Mouse (Mus musculus): Measurements from ENCODE around the gene Ndufb6. TPM values are rescaled to one million over a fixed set of nuclear protein-coding genes. Genes with fewer than 3 reads are reported as not detected.
A peak's percentile ranks its signal among the peaks of the same experiment; 100 is the strongest.
"Not testable (repeated sequence)": the region's sequence is repeated elsewhere in the genome, so short reads cannot be mapped to it uniquely, and the experiment has no call there.

The Ndufb6 gene
- polyA plus RNA-seq, 1 experiment from 2014 or later = 580 TPM

- H3K4me3 ChIP-seq (ENCODE audit: low read length) = peak overlapping the region; percentile 15
- no peak overlapping the region for H3K27ac ChIP-seq (ENCODE audit: low read length)
- H3K4me1 ChIP-seq (ENCODE audit: control insufficient read depth, insufficient read depth, low read length) = peaks cover 4% of the 10 kb centered on the region
- H3K9ac ChIP-seq (ENCODE audit: low read length) = no peak overlapping the region
- 0 out of 2 replicates have a peak, but pooled peaks have one; percentile 41 for ATAC-seq (replicated peaks; ENCODE audit: extremely low read depth, insufficient read depth, low FRiP score)
- H3K36me3 ChIP-seq (ENCODE audit: control insufficient read depth, insufficient read depth) = no peaks in the 10 kb centered on the region
- H3K9me3 ChIP-seq (replicated peaks; ENCODE audit: control insufficient read depth, low read length) = 0 out of 2 replicates have a peak, but pooled peaks cover 2% of the 10 kb centered on the region
- 9% methylated on average over 16 of the region's 16 CpGs for WGBS
- peak overlapping the region; percentile 54; the same call in 1 of the 2 replicates for H3K4me2 ChIP-seq (ENCODE audit: low read depth, low read length)
- no peaks in the 10 kb centered on the region for H3K27me3 ChIP-seq (ENCODE audit: control insufficient read depth, insufficient read depth, low read length)
Observed at GRCm38 (mm10) chr4:40301076-40301789, 22.0 kb upstream of the Ndufb6 start.

GRCm38 (mm10) chr4:40299169-40299568 is 19.9 kb upstream of the Ndufb6 start:
- 30% methylated on average over 5 of the region's 5 CpGs for WGBS
- H3K4me2 ChIP-seq (ENCODE audit: low read depth, low read length) = no peak overlapping the region

GRCm38 (mm10) chr4:40291511-40291910 is 12.3 kb upstream of the Ndufb6 start:
- H3K36me3 ChIP-seq (ENCODE audit: control insufficient read depth, insufficient read depth); H3K4me2 ChIP-seq (ENCODE audit: low read depth, low read length); H3K4me1 ChIP-seq (ENCODE audit: control insufficient read depth, insufficient read depth, low read length); H3K27me3 ChIP-seq (ENCODE audit: control insufficient read depth, insufficient read depth, low read length); H3K27ac ChIP-seq (ENCODE audit: low read length); H3K4me3 ChIP-seq (ENCODE audit: low read length); H3K9ac ChIP-seq (ENCODE audit: low read length); ATAC-seq (replicated peaks; ENCODE audit: extremely low read depth, insufficient read depth, low FRiP score): not testable (repeated sequence)
- H3K9me3 ChIP-seq (replicated peaks; ENCODE audit: control insufficient read depth, low read length) = peaks cover 12% of the 10 kb centered on the region
- WGBS = 82% methylated on average over 11 of the region's 11 CpGs

More at GRCm38 (mm10) chr4:40299169-40299568, 19.9 kb upstream of the Ndufb6 start:
- H3K4me1 ChIP-seq (ENCODE audit: control insufficient read depth, insufficient read depth, low read length) = peaks cover 4% of the 10 kb centered on the region
- H3K27me3 ChIP-seq (ENCODE audit: control insufficient read depth, insufficient read depth, low read length) = no peaks in the 10 kb centered on the region
- no peak for ATAC-seq (replicated peaks; ENCODE audit: extremely low read depth, insufficient read depth, low FRiP score)
- no peak overlapping the region for H3K4me3 ChIP-seq (ENCODE audit: low read length)
- H3K9ac ChIP-seq (ENCODE audit: low read length) = no peak overlapping the region
- H3K9me3 ChIP-seq (replicated peaks; ENCODE audit: control insufficient read depth, low read length) = peaks cover 6% of the 10 kb centered on the region; the same call in 1 of the 2 replicates
- H3K27ac ChIP-seq (ENCODE audit: low read length) = no peak overlapping the region
- no peaks in the 10 kb centered on the region for H3K36me3 ChIP-seq (ENCODE audit: control insufficient read depth, insufficient read depth)

- Histone ChIP-seq H3K4me2 (ENCODE audit: low read depth, low read length) (no peak overlapping the region), H3K4me1 (ENCODE audit: control insufficient read depth, insufficient read depth, low read length) (no peaks in the 10 kb centered on the region), H3K27me3 (ENCODE audit: control insufficient read depth, insufficient read depth, low read length) (no peaks in the 10 kb centered on the region), H3K27ac (ENCODE audit: low read length) (no peak overlapping the region), H3K9ac (ENCODE audit: low read length) (no peak overlapping the region), H3K4me3 (ENCODE audit: low read length) (no peak overlapping the region), H3K9me3 (replicated peaks; ENCODE audit: control insufficient read depth, low read length) (peaks cover 8% of the 10 kb centered on the region), H3K36me3 (ENCODE audit: control insufficient read depth, insufficient read depth) (no peaks in the 10 kb centered on the region)
- 82% methylated on average over 2 of the region's 2 CpGs for WGBS
- ATAC-seq (replicated peaks; ENCODE audit: extremely low read depth, insufficient read depth, low FRiP score) = no peak
Observed at GRCm38 (mm10) chr4:40289046-40289445, 9.8 kb upstream of the Ndufb6 start.

- no peak overlapping the region for H3K9ac ChIP-seq (ENCODE audit: low read length)
- no peak for ATAC-seq (replicated peaks; ENCODE audit: extremely low read depth, insufficient read depth, low FRiP score)
- no peaks in the 10 kb centered on the region for H3K4me1 ChIP-seq (ENCODE audit: control insufficient read depth, insufficient read depth, low read length)
- no peaks in the 10 kb centered on the region for H3K36me3 ChIP-seq (ENCODE audit: control insufficient read depth, insufficient read depth)
- WGBS = 66% methylated on average over 6 of the region's 6 CpGs
- H3K27ac ChIP-seq (ENCODE audit: low read length) = no peak overlapping the region
- no peak overlapping the region for H3K4me3 ChIP-seq (ENCODE audit: low read length)
- no peaks in the 10 kb centered on the region for H3K27me3 ChIP-seq (ENCODE audit: control insufficient read depth, insufficient read depth, low read length)
- H3K4me2 ChIP-seq (ENCODE audit: low read depth, low read length) = no peak overlapping the region
- H3K9me3 ChIP-seq (replicated peaks; ENCODE audit: control insufficient read depth, low read length) = peaks cover 4% of the 10 kb centered on the region; the same call in 1 of the 2 replicates
Observed at GRCm38 (mm10) chr4:40287415-40287814, 8.2 kb upstream of the Ndufb6 start.

GRCm38 (mm10) chr4:40285582-40285981 is 6.4 kb upstream of the Ndufb6 start:
- WGBS = 14% methylated on average over 4 of the region's 4 CpGs
- Histone ChIP-seq H3K9ac (ENCODE audit: low read length) (no peak overlapping the region), H3K27ac (ENCODE audit: low read length) (no peak overlapping the region)

GRCm38 (mm10) chr4:40278880-40279275 is 343 bp downstream of the Ndufb6 start:
- H3K9me3 ChIP-seq (replicated peaks; ENCODE audit: control insufficient read depth, low read length) = no peaks in the 10 kb centered on the region
- H3K4me1 ChIP-seq (ENCODE audit: control insufficient read depth, insufficient read depth, low read length) = peaks cover 12% of the 10 kb centered on the region
- under 1% methylated on average over 21 of the region's 21 CpGs for WGBS
- H3K36me3 ChIP-seq (ENCODE audit: control insufficient read depth, insufficient read depth) = peaks cover 16% of the 10 kb centered on the region; the same call in 1 of the 2 replicates
- no peaks in the 10 kb centered on the region for H3K27me3 ChIP-seq (ENCODE audit: control insufficient read depth, insufficient read depth, low read length)
- peak overlapping the region; percentile 98 for H3K9ac ChIP-seq (ENCODE audit: low read length)
- peak overlapping the region; percentile 78 for H3K4me2 ChIP-seq (ENCODE audit: low read depth, low read length)
- ATAC-seq (replicated peaks; ENCODE audit: extremely low read depth, insufficient read depth, low FRiP score) = peak; percentile 42
- peak overlapping the region; percentile 93 for H3K27ac ChIP-seq (ENCODE audit: low read length)
- peak overlapping the region; percentile 99 for H3K4me3 ChIP-seq (ENCODE audit: low read length)

More at GRCm38 (mm10) chr4:40285582-40285981, 6.4 kb upstream of the Ndufb6 start:
- Histone ChIP-seq H3K4me1 (ENCODE audit: control insufficient read depth, insufficient read depth, low read length) (no peaks in the 10 kb centered on the region), H3K4me2 (ENCODE audit: low read depth, low read length) (no peak overlapping the region), H3K27me3 (ENCODE audit: control insufficient read depth, insufficient read depth, low read length) (no peaks in the 10 kb centered on the region), H3K9me3 (replicated peaks; ENCODE audit: control insufficient read depth, low read length) (peaks cover 3% of the 10 kb centered on the region; the same call in 1 of the 2 replicates), H3K36me3 (ENCODE audit: control insufficient read depth, insufficient read depth) (no peaks in the 10 kb centered on the region), H3K4me3 (ENCODE audit: low read length) (no peak overlapping the region)
- no peak for ATAC-seq (replicated peaks; ENCODE audit: extremely low read depth, insufficient read depth, low FRiP score)

GRCm38 (mm10) chr4:40269430-40270032 is 9.7 kb downstream of the Ndufb6 start, which contains the start of the genes Smim27 and Topors:
Gene Smim27, plus strand, starts transcription at chr4:40269579.
Gene Topors, minus strand, starts transcription at chr4:40269850.
- Histone ChIP-seq H3K4me3 (ENCODE audit: low read length) (peak within 1 kb of the TSS; percentile 81), H3K27me3 (ENCODE audit: control insufficient read depth, insufficient read depth, low read length) (no peaks in the 10 kb centered on the region), H3K27ac (ENCODE audit: low read length) (peak within 1 kb of the TSS; percentile 99), H3K4me1 (ENCODE audit: control insufficient read depth, insufficient read depth, low read length) (peaks cover 27% of the 10 kb centered on the region), H3K9ac (ENCODE audit: low read length) (peak within 1 kb of the TSS; percentile 90), H3K36me3 (ENCODE audit: control insufficient read depth, insufficient read depth) (peaks cover 6% of the 10 kb centered on the region; the same call in 1 of the 2 replicates), H3K9me3 (replicated peaks; ENCODE audit: control insufficient read depth, low read length) (no peaks in the 10 kb centered on the region), H3K4me2 (ENCODE audit: low read depth, low read length) (peak within 1 kb of the TSS; percentile 81)
- under 1% methylated on average over 38 of the region's 38 CpGs for WGBS
- peak; percentile 94 for ATAC-seq (replicated peaks; ENCODE audit: extremely low read depth, insufficient read depth, low FRiP score)

- H3K9ac ChIP-seq (ENCODE audit: low read length) = peak overlapping the region; percentile 90
- peak overlapping the region; percentile 99 for H3K27ac ChIP-seq (ENCODE audit: low read length)
- H3K9me3 ChIP-seq (replicated peaks; ENCODE audit: control insufficient read depth, low read length) = no peaks in the 10 kb centered on the region
- H3K4me1 ChIP-seq (ENCODE audit: control insufficient read depth, insufficient read depth, low read length) = peaks cover 28% of the 10 kb centered on the region
- H3K27me3 ChIP-seq (ENCODE audit: control insufficient read depth, insufficient read depth, low read length) = no peaks in the 10 kb centered on the region
- ATAC-seq (replicated peaks; ENCODE audit: extremely low read depth, insufficient read depth, low FRiP score) = peak; percentile 7; the same call in 1 of the 2 replicates
- H3K36me3 ChIP-seq (ENCODE audit: control insufficient read depth, insufficient read depth) = peaks cover 6% of the 10 kb centered on the region; the same call in 1 of the 2 replicates
- H3K4me2 ChIP-seq (ENCODE audit: low read depth, low read length) = peak overlapping the region; percentile 81
- peak overlapping the region; percentile 81 for H3K4me3 ChIP-seq (ENCODE audit: low read length)
- WGBS = 0% methylated on average over 16 of the region's 16 CpGs
Observed at GRCm38 (mm10) chr4:40268835-40269234, 10.4 kb downstream of the Ndufb6 start.
